Mouse (Mus musculus) heart, adult 2 months (tissue): ENCODE measurements around the gene Fam193b. TPM values are rescaled to one million over a fixed set of nuclear protein-coding genes. Genes with fewer than 3 reads are reported as not detected.

Source experiments
- DNase-seq, 2 experiments: peaks; one replicate each; pipeline ENCODE4 v3.0.0; 2021
- H3K27ac ChIP-seq: fragments of 200-600 bp; 2 replicates; pipeline ENCODE4 v1.8.1; 2022
- H3K27me3 ChIP-seq: fragments of 200-500 bp; 2 replicates; pipeline ENCODE4 v1.6.1; 2012; ENCODE audit warnings: mild to moderate bottlenecking, low read length, inconsistent platforms, mixed read lengths; ENCODE audit not compliant: control insufficient read depth, insufficient read depth
- H3K36me3 ChIP-seq: fragments of 200-500 bp; 2 replicates; pipeline ENCODE4 v1.6.1; 2012; ENCODE audit warnings: low read length, inconsistent platforms; ENCODE audit not compliant: control insufficient read depth, insufficient read depth
- H3K4me1 ChIP-seq: fragments of 200-500 bp; 2 replicates; pipeline ENCODE4 v1.6.1; 2011; ENCODE audit warnings: low read length; ENCODE audit not compliant: control insufficient read depth, insufficient read depth
- H3K4me3 ChIP-seq: fragments of 200-600 bp; 2 replicates; pipeline ENCODE4 v1.8.1; 2022
- H3K79me2 ChIP-seq: fragments of 200-500 bp; replicated peaks from 2 replicates; pipeline ENCODE4 v1.6.1; 2012; ENCODE audit warnings: mild to moderate bottlenecking, inconsistent platforms, low read length, moderate library complexity, mixed read lengths; ENCODE audit not compliant: control insufficient read depth, insufficient read depth
- H3K9ac ChIP-seq: fragments of 200-500 bp; 2 replicates; pipeline ENCODE4 v1.6.1; 2012; ENCODE audit warnings: low read depth, mild to moderate bottlenecking, control low read depth, inconsistent platforms, low read length, mixed read lengths
- CTCF ChIP-seq: fragments of 200-600 bp; IDR thresholded peaks from 2 replicates; pipeline ENCODE4 v1.8.1; 2022; ENCODE audit warnings: antibody characterized with exemption, mild to moderate bottlenecking, moderate library complexity
- EP300 ChIP-seq: fragments of 200-500 bp; IDR thresholded peaks from 2 replicates; pipeline ENCODE4 v1.6.1; 2011; ENCODE audit warnings: low read depth, low read length, control low read depth; ENCODE audit not compliant: insufficient read depth
- POLR2A ChIP-seq: fragments of 200-500 bp; IDR thresholded peaks from 2 replicates; pipeline ENCODE4 v1.6.1; 2011; ENCODE audit warnings: mild to moderate bottlenecking, low read depth, low read length, control low read depth; ENCODE audit not compliant: insufficient read depth
- WGBS: fragments of 180-500 bp; shearing (Covaris S2); methylation state at CpG from one replicate; pipeline ENCODE4 v1.1.7; 2018; 5-methylcytosine and 5-hydroxymethylcytosine counted together
- intact Hi-C: fragments of 180-260 bp; cut with DNase I; formaldehyde crosslinking; loops from one replicate; pipeline ENCODE4 v1.15.1; 2025
- polyA plus RNA-seq: library from polyadenylated mRNA; depleted of rRNA; stranded (reverse); fragments of >200 nt; gene quantifications from 2 replicates; pipeline ENCODE4 v1.2.3, GENCODE M21; 2012
- total RNA-seq, 2 experiments: library from RNA; stranded (reverse); gene quantifications; 2 replicates each; pipeline ENCODE4 v1.2.3; 2021

Gene Fam193b
- total and polyA plus RNA-seq, 3 experiments = 11.2 to 46.1 (median 13.0) TPM

DNA sequence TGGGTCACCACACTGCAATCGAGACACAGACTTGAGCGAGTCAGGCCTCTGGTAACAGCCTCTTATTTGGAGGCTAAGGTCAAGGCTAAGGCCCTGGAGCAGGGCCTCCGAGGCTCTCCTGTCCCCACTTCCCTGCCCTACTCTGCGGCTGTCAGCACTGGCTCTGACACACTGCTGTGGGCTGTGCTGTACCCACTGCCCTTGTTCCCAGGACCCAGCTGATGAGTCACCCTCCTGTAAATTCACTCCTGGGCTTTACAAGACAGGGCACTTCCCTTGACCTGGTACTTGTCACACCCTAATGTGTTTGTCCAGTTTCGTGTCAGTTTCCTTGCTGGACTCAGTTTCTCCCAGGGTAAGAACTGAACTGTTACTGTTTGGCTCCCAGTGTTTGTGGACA, 22.5 kb downstream of the Fam193b start:
- H3K36me3 ChIP-seq = no peaks in the 10 kb centered on the region

GRCm38 (mm10) chr13:55547916-55548315, 23.0 kb downstream of the Fam193b start:
- no peaks in the 10 kb centered on the region for H3K36me3 ChIP-seq
- WGBS = 89% methylated on average over 2 of the region's 2 CpGs

More for the DNA sequence above, 22.5 kb downstream of the Fam193b start:
- no peak overlapping the region for H3K4me3 ChIP-seq
- WGBS = 83% methylated on average over 5 of the region's 5 CpGs
- H3K79me2 ChIP-seq = no peaks in the 10 kb centered on the region
- no peak for TF ChIP-seq EP300
- no peak for TF ChIP-seq POLR2A
- TF ChIP-seq CTCF = no peak
- no peak overlapping the region for H3K9ac ChIP-seq
- no peaks in the 10 kb centered on the region for H3K4me1 ChIP-seq
- no peak overlapping the region for H3K27ac ChIP-seq
- intact Hi-C loops = no loop called here
- H3K27me3 ChIP-seq = no peaks in the 10 kb centered on the region
- no peak for DNase-seq

DNA sequence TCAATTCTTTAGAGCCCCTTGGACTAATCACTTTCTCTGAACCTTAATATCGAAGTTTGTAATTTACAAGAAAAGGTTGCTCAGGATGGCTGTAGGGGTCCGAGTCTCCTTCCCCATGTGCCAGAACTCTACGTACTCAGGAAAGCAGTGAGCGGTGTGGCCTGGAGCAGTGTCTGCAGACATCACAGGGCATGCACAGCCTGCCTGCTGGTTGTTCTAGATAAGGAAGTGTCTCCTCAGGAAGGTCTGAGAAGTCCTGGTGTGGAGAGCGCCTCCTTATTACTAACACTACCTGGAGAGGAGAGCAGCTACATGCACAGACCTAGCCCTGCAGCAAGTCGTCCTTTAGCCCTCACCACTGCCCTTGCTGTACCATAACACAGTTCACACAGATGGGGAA, 26.1 kb downstream of the Fam193b start:
- Histone ChIP-seq H3K27ac (no peak overlapping the region), H3K79me2 (no peaks in the 10 kb centered on the region), H3K36me3 (no peaks in the 10 kb centered on the region), H3K27me3 (no peaks in the 10 kb centered on the region), H3K4me1 (no peaks in the 10 kb centered on the region), H3K4me3 (no peak overlapping the region), H3K9ac (no peak overlapping the region)
- intact Hi-C loops = no loop called here
- TF ChIP-seq CTCF = no peak
- no peak for TF ChIP-seq EP300
- TF ChIP-seq POLR2A = no peak
- 88% methylated on average over 6 of the region's 6 CpGs for WGBS
- DNase-seq = no peak

More at GRCm38 (mm10) chr13:55547916-55548315, 23.0 kb downstream of the Fam193b start:
- TF ChIP-seq POLR2A (no peak), CTCF (no peak), EP300 (no peak)
- Histone ChIP-seq H3K27ac (no peak overlapping the region), H3K4me1 (no peaks in the 10 kb centered on the region), H3K79me2 (no peaks in the 10 kb centered on the region), H3K27me3 (no peaks in the 10 kb centered on the region), H3K4me3 (no peak overlapping the region), H3K9ac (no peak overlapping the region)
- DNase-seq = no peak
- intact Hi-C loops = no loop called here

GRCm38 (mm10) chr13:55543447-55543846, 27.5 kb downstream of the Fam193b start:
- no peaks in the 10 kb centered on the region for H3K27me3 ChIP-seq
- TF ChIP-seq POLR2A = no peak
- no peak for TF ChIP-seq CTCF
- TF ChIP-seq EP300 = no peak
- H3K9ac ChIP-seq = no peak overlapping the region
- no peak overlapping the region for H3K27ac ChIP-seq
- WGBS = 90% methylated on average over 8 of the region's 8 CpGs
- no peaks in the 10 kb centered on the region for H3K36me3 ChIP-seq
- intact Hi-C loops = no loop called here
- H3K4me3 ChIP-seq = no peak overlapping the region
- H3K79me2 ChIP-seq = no peaks in the 10 kb centered on the region
- DNase-seq = no peak
- H3K4me1 ChIP-seq = no peaks in the 10 kb centered on the region

- Histone ChIP-seq H3K4me3 (no peak overlapping the region), H3K27ac (no peak overlapping the region), H3K79me2 (no peaks in the 10 kb centered on the region), H3K4me1 (no peaks in the 10 kb centered on the region), H3K36me3 (no peaks in the 10 kb centered on the region), H3K27me3 (no peaks in the 10 kb centered on the region), H3K9ac (no peak overlapping the region)
- 88% methylated on average over 4 of the region's 4 CpGs for WGBS
- intact Hi-C loops = no loop called here
- no peak for DNase-seq
- TF ChIP-seq CTCF (no peak), POLR2A (no peak), EP300 (no peak)
These were observed 28.0 kb downstream of the Fam193b start for GRCm38 (mm10) chr13:55542891-55543290.

DNA sequence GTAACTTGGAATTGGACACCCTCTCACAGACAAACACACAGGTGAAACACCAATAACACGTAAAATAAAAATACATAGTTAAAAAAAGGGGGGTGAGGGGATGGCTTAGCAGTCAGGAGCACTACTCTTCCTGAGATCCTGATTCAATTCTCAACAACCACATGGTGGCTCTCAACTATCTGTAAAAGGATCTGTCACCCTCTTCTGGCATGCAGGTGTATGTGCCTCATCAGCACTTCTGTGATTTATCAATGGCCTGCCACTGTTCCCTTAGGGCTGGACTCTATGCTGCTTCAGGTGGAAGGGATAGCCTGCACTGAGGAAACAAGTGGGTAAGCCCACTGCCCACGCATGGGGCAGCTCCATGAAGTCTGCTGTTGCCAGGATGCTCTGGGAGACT, 30.0 kb downstream of the Fam193b start:
- 93% methylated on average over 2 of the region's 2 CpGs for WGBS
- no peaks in the 10 kb centered on the region for H3K27me3 ChIP-seq
- no peak for DNase-seq
- H3K27ac ChIP-seq = no peak overlapping the region
- intact Hi-C loops = no loop called here
- H3K36me3 ChIP-seq = no peaks in the 10 kb centered on the region
- H3K9ac ChIP-seq = no peak overlapping the region
- no peaks in the 10 kb centered on the region; the same call in 1 of the 2 replicates for H3K4me1 ChIP-seq
- no peaks in the 10 kb centered on the region for H3K79me2 ChIP-seq
- TF ChIP-seq CTCF (peak; percentile 77), EP300 (no peak)
- H3K4me3 ChIP-seq = no peak overlapping the region
